Comparison of ENCODE assay signal across 13 mouse cellular contexts in genomic region chr17:31021276-31021675, GRCm38 (mm10).
"Had no signal": no experiment of that assay in that cellular context is flagged by ENCODE, and none has a peak within 500 bp of the region (broad histone marks: within the 10 kb centered on the region; RNA-seq: fewer than 3 reads in every experiment).

No protein-coding gene starts in this region.

- H3K27me3 ChIP-seq: kidney, embryonic 15.5 days; limb, embryonic 13.5 days; midbrain, embryonic 12.5 days; stomach, embryonic 15.5 days had no signal

- H3K27ac ChIP-seq: kidney, embryonic 15.5 days; limb, embryonic 13.5 days; liver, embryonic 14.5 days; midbrain, embryonic 12.5 days; stomach, embryonic 15.5 days had no signal

- H3K9me3 ChIP-seq: kidney, embryonic 15.5 days; stomach, embryonic 15.5 days had no signal

- H3K36me3 ChIP-seq: kidney, embryonic 15.5 days; limb, embryonic 13.5 days; midbrain, embryonic 12.5 days; stomach, embryonic 15.5 days had no signal

- DNase-seq: kidney, adult 2 months; kidney, postnatal 14 days; lung, postnatal 4 days; right cerebral cortex, postnatal 14 days; thymus, adult 2 months; thymus, postnatal 25 days had no signal

- ATAC-seq: intestine, embryonic 16.5 days had no signal

- H3K4me3 ChIP-seq: kidney, embryonic 15.5 days; limb, embryonic 13.5 days; megakaryocyte, embryonic 14.5 days; midbrain, embryonic 12.5 days; stomach, embryonic 15.5 days had no signal

- H3K4me1 ChIP-seq: midbrain, embryonic 12.5 days; stomach, embryonic 15.5 days had no signal
